Mouse (Mus musculus) c-Kit-positive CD71-positive TER-119-negative erythroid progenitor cells, embryonic 14.5 days (primary cell): ENCODE data around the gene Ttc23.

Source experiments
- DNase-seq: peaks from one replicate; pipeline ENCODE4 v3.0.0-alpha.2; 2013; ENCODE audit warnings: low read depth

The Ttc23 gene

GRCm38 (mm10) chr7:67803015-67803856, 156.0 kb downstream of the Ttc23 start:
- peak; percentile 21 for DNase-seq

GRCm38 (mm10) chr7:67803857-67804215, 156.6 kb downstream of the Ttc23 start:
- no peak for DNase-seq
